Mouse (Mus musculus) midbrain, embryonic 10.5 days (tissue): ENCODE results near the gene Cdc42bpg. TPM values are rescaled to one million over a fixed set of nuclear protein-coding genes. Genes with fewer than 3 reads are reported as not detected.

ENCODE experiments used
- DNase-seq: peaks from one replicate; pipeline ENCODE4 v3.0.0-alpha.2; 2017; ENCODE audit warnings: low spot score
- H3K27ac ChIP-seq: fragments of 300-500 bp; sonication (generic); replicated peaks from 2 replicates; pipeline ENCODE4 v1.5.1; 2016; ENCODE audit warnings: mild to moderate bottlenecking
- H3K27me3 ChIP-seq: fragments of 300-500 bp; sonication (generic); 2 replicates; pipeline ENCODE4 v1.6.1; 2016; ENCODE audit warnings: low read depth, mild to moderate bottlenecking; ENCODE audit not compliant: poor library complexity, severe bottlenecking
- H3K36me3 ChIP-seq: fragments of 300-500 bp; sonication (generic); 2 replicates; pipeline ENCODE4 v1.6.1; 2016; ENCODE audit warnings: mild to moderate bottlenecking, moderate library complexity
- H3K4me1 ChIP-seq: fragments of 300-500 bp; sonication (generic); 2 replicates; pipeline ENCODE4 v1.6.1; 2016
- H3K4me3 ChIP-seq: fragments of 300-500 bp; sonication (generic); 2 replicates; pipeline ENCODE4 v1.5.1; 2016; ENCODE audit warnings: mild to moderate bottlenecking, moderate library complexity
- H3K9me3 ChIP-seq: fragments of 300-500 bp; sonication (generic); replicated peaks from 2 replicates; pipeline ENCODE4 v1.6.1; 2016; ENCODE audit warnings: mild to moderate bottlenecking
- WGBS: fragments of 180-500 bp; shearing (Covaris S2); methylation state at CpG from one replicate; pipeline ENCODE4 v1.1.7; 2016; 5-methylcytosine and 5-hydroxymethylcytosine counted together
- microRNA counts: library from miRNA; unstranded; fragments of <30 nt; microRNA quantifications from one replicate; lab custom pipeline; 2017
- microRNA-seq: library from miRNA; unstranded; fragments of <30 nt; microRNA quantifications from one replicate; pipeline ENCODE4, GENCODE M21; 2017
- polyA plus RNA-seq: library from polyadenylated mRNA; unstranded; fragments of >200 nt; fragmentation: Nextera tagmentation; extraction: Ambion mirVana; gene quantifications from 2 replicates; pipeline ENCODE4 v1.2.1, GENCODE M21; 2016

The Cdc42bpg gene
- polyA plus RNA-seq, 1 experiment from 2014 or later = 0.11 TPM

DNA sequence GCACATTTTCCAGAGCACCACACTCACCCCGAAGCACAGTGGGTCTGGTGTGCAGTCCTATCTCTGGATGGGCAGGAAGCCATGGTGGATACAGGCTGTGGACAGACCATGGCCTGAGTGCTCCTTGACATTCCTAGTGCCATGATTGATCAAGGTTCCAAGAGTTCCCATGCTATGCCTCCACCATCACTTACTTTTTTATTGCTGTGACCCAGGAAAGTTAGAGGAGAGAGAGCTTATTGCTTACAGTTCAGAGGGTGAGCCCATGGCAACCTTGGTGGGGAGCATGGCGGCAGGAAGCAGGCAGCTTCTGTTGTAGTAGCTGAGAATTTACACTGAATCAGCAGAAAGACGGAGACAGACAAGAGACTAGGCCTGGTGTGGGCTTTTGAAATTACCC is 55.0 kb downstream of the Cdc42bpg start:
- peaks cover 27% of the 10 kb centered on the region for H3K36me3 ChIP-seq
- no peaks in the 10 kb centered on the region for H3K9me3 ChIP-seq
- 90% methylated on average over 3 of the region's 3 CpGs for WGBS
- no peaks in the 10 kb centered on the region for H3K27me3 ChIP-seq
- H3K4me3 ChIP-seq = no peak overlapping the region
- H3K27ac ChIP-seq = no peak overlapping the region
- H3K4me1 ChIP-seq = peaks cover 21% of the 10 kb centered on the region
- DNase-seq = no peak

DNA sequence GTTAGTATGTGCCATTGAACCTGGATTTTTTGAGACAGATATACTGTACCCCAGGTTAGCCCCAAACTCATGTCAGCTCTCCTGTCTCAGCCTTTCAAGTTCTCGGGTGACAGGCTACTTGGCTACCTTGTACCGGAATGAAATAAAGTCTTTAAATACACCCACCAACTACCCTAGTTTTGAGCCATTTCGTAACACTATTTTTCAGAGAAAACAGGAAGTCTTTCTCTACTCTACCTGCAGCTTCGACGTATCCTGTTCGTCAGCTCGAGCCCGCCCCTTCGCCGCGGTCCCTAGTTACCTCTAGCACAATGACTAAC is 56.8 kb downstream of the Cdc42bpg start:
- Histone ChIP-seq H3K27me3 (no peaks in the 10 kb centered on the region), H3K36me3 (peaks cover 44% of the 10 kb centered on the region), H3K27ac (peak overlapping the region; percentile 100), H3K4me1 (peaks cover 27% of the 10 kb centered on the region), H3K4me3 (peak overlapping the region; percentile 100), H3K9me3 (no peaks in the 10 kb centered on the region)
- WGBS = 3% methylated on average over 11 of the region's 11 CpGs
- no peak for DNase-seq

DNA sequence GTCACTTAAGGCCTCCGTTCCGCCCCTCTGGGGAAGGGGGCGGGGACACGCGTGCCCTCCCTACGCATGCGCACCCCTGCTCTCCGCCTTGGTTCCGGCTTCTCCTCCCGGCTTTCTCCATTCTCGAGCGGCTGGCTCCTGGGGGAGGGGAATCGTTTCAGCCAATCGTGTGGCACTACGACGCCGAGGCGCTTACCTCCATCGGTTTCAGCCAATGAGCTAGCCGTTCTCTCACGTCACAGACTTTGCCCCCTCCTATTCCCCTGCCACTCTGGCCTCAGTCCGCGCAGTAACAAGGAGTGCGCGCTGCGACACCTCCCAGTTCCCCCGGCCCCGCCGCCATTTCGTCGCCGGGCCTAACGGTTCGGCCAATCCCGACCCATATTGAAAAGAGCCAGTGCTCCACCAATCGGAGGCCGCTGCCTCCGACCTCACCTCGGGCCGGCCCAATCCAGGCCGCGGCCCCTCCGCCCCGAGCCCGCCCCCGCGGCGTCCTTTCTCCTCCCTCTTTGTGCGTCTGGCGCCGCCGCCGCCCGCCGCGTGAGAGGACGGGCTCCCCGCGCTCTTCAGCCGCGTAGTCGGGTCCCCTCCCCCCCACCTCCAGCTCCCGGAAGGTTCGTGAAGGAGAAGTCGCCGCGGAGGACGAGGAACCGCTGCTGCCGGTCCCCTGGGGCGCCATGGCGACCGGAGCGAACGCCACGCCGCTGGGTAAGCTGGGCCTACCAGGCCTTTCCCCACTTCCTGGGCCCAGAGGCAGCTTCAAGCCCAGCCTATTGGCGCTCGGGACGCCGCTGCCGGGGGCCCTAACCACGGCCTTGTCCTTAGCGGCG is 57.4 kb downstream of the Cdc42bpg start, which contains the start of gene Sf1:
Gene Sf1 (plus strand): TSS at position 280 of the 830 bp plus-strand sequence.
- Histone ChIP-seq H3K4me3 (peak within 1 kb of the TSS; percentile 100), H3K9me3 (no peaks in the 10 kb centered on the region), H3K27me3 (no peaks in the 10 kb centered on the region), H3K36me3 (peaks cover 50% of the 10 kb centered on the region), H3K4me1 (peaks cover 27% of the 10 kb centered on the region), H3K27ac (peak within 1 kb of the TSS; percentile 100)
- under 1% methylated on average over 85 of the region's 85 CpGs for WGBS
- peak; percentile 100 for DNase-seq

DNA sequence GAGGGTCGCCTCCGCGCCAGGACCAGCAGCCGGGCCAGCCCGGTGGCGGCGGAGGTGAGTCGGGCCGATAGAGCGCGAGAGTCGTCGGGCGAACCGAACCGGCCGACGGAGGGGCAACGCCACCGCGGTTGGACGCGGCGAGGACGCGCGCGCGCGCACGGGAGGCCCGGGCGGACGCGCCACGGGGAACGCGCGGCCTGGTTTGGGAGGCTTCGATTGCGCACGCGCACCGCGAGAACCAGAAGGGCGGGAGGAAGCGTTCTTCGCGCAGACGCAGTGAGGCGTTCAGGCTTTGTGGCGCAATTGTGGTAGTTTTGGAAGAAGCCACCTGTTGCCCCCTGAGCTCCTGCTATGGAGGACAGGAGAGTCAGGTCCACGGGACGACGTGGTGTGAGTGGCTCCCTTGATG is 58.1 kb downstream of the Cdc42bpg start:
- peak; percentile 88 for DNase-seq
- Histone ChIP-seq H3K9me3 (no peaks in the 10 kb centered on the region), H3K4me1 (peaks cover 27% of the 10 kb centered on the region), H3K36me3 (peaks cover 57% of the 10 kb centered on the region), H3K4me3 (peak overlapping the region; percentile 100), H3K27ac (peak overlapping the region; percentile 100), H3K27me3 (no peaks in the 10 kb centered on the region)
- WGBS = under 1% methylated on average over 55 of the region's 55 CpGs

DNA sequence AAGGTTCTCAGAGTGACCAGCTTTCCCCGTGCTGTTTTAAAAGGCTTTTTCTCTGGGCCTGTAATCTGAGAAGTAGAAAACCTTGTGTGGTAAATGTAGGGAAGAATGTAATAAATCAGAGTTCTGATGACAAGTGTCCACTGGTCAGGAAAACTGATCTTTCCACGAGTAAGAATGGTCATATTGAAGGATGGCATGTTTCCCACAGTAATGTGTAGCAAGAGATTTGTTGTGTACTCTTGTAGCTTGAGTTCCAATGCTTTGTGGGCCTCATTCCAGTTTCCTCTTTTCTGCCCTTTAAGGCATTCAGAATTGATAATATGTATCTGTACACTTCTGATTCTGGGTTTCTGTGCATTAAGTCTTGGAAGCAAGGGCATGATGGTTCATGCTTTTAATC is 58.6 kb downstream of the Cdc42bpg start:
- 11% methylated on average over 2 of the region's 2 CpGs for WGBS
- peaks cover 27% of the 10 kb centered on the region for H3K4me1 ChIP-seq
- peak overlapping the region; percentile 100 for H3K27ac ChIP-seq
- H3K9me3 ChIP-seq = no peaks in the 10 kb centered on the region
- H3K36me3 ChIP-seq = peaks cover 62% of the 10 kb centered on the region
- H3K27me3 ChIP-seq = no peaks in the 10 kb centered on the region
- peak overlapping the region; percentile 100 for H3K4me3 ChIP-seq
- no peak for DNase-seq

DNA sequence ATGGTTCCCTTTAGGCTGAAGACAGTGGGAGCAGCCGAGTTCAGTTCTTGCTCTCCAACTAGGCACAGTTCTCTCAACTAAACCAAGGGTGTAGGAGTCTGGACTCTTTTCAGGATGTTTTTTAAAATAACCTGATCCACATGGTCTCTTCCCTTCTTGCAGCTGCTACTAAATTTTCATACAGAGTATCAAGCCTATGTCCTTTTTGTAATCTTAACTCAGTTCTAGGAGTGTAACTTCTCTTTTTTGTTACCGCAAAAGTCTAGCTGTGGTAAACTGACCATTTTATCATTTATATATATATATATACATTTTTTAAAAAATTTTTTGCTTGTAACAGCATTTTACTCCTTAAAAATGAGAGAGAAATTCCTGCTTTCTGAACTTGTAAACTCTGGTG is 63.9 kb downstream of the Cdc42bpg start:
- 87% methylated on average over 2 of the region's 2 CpGs for WGBS

DNA sequence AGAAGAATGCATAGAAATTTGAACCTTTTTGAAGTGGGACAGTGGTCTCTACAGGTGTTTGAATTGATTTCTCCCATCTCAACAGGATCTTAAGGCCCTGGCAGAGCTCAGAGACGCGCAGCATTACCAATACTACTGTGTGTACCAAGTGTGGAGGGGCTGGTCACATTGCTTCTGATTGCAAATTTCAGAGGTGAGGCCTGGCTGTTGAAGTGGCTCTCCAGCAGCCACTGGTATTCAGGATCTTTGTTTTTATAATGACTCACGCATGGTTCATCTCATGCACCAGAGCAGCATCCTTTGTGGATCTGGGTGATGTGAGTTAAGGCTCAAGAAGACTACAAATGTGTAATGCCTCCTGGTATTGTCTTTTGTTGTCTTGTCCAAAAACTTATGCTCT is 66.2 kb downstream of the Cdc42bpg start:
- Histone ChIP-seq H3K4me3 (no peak overlapping the region), H3K36me3 (peaks cover 100% of the 10 kb centered on the region), H3K9me3 (no peaks in the 10 kb centered on the region), H3K27ac (no peak overlapping the region), H3K27me3 (no peaks in the 10 kb centered on the region), H3K4me1 (peaks cover 28% of the 10 kb centered on the region)
- WGBS = 94% methylated on average over 3 of the region's 3 CpGs
- DNase-seq = no peak

More for the DNA sequence above, 63.9 kb downstream of the Cdc42bpg start:
- Histone ChIP-seq H3K36me3 (peaks cover 100% of the 10 kb centered on the region), H3K4me3 (no peak overlapping the region), H3K27ac (no peak overlapping the region), H3K4me1 (peaks cover 24% of the 10 kb centered on the region), H3K27me3 (no peaks in the 10 kb centered on the region), H3K9me3 (no peaks in the 10 kb centered on the region)
- DNase-seq = no peak

DNA sequence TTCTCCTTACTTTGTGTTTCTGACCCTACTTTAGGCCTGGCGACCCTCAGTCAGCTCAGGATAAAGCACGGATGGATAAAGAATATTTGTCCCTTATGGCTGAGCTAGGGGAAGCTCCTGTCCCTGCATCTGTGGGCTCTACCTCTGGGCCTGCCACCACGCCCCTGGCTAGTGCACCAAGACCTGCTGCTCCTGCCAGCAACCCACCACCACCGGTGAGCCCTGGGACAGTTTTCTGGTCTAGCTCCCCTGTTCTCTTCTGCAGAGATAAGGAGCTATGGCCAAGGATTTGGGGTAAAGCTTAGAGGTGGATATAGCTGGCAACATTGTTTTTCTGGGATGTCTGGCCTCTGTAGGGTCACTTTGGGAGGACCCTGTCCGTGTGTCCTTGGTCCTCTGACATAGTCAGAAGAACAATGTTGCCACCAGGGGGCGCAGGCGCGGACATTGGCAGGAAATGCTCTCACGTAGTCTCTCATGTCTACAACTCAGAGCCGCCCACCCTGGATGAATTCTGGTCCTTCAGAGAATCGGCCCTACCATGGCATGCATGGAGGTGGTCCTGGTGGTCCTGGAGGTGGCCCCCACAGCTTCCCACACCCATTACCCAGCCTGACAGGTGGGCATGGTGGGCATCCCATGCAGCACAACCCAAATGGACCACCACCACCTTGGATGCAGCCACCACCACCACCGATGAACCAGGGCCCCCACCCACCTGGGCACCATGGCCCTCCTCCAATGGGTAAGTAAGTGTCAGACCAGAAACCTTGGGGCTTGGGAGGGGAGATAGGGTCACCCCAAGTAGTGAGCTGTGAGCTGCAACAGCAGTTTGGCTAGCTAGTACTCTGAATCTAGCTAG is 67.5 kb downstream of the Cdc42bpg start:
- Histone ChIP-seq H3K9me3 (no peaks in the 10 kb centered on the region), H3K4me1 (peaks cover 31% of the 10 kb centered on the region), H3K36me3 (peaks cover 100% of the 10 kb centered on the region), H3K4me3 (no peak overlapping the region), H3K27ac (no peak overlapping the region), H3K27me3 (no peaks in the 10 kb centered on the region)
- WGBS = 75% methylated on average over 12 of the region's 12 CpGs
- DNase-seq = peak; percentile 72

DNA sequence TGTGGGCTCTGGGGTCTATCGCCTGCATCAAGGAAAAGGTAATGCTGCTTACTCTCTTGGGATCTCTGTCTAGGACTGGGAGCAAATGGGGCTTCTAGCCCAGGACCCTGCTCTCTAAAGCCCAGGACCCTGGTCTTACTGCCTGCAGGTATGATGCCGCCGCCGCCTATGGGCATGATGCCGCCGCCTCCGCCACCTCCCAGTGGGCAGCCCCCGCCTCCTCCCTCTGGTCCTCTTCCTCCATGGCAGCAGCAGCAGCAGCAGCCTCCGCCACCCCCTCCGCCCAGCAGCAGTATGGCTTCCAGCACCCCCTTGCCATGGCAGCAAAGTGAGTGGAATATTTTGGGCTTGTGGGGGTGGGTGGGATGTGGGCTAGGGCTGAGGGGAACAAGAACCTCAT is 68.3 kb downstream of the Cdc42bpg start:
- WGBS = over 99% methylated on average over 10 of the region's 10 CpGs
- no peak for DNase-seq
- H3K27ac ChIP-seq = no peak overlapping the region
- H3K4me1 ChIP-seq = peaks cover 31% of the 10 kb centered on the region
- no peaks in the 10 kb centered on the region for H3K9me3 ChIP-seq
- H3K27me3 ChIP-seq = no peaks in the 10 kb centered on the region
- H3K36me3 ChIP-seq = peaks cover 100% of the 10 kb centered on the region
- H3K4me3 ChIP-seq = no peak overlapping the region

MicroRNA genes within 50 kb of the gene (microRNA counts, 519-probe panel; counts per million panel counts)
- microRNA mmu-miR-192 (lab: Ali Mortazavi, UCI) = not detected

Small RNA genes within 50 kb of the gene (microRNA-seq; reads per million reads assigned to microRNA genes)
- gene Mir192 (85.0 reads per million, percentile 48 among the genes with 10 or more reads in this experiment), gene Mir194-2 (47.0 reads per million, percentile 41 among the genes with 10 or more reads in this experiment), gene Mir6989 (not detected)

Other genes starting within 250 kb of the Cdc42bpg start
- gene Mrpl49, start 248.7 kb upstream of the Cdc42bpg start, polyA plus RNA-seq = 85.3 and 88.4 TPM in 2 replicates
- gene Fau, start 248.6 kb upstream of the Cdc42bpg start, polyA plus RNA-seq = 711 and 835 TPM in 2 replicates
- 36.6 and 37.2 TPM in 2 replicates for gene Znhit2, start 245.3 kb upstream of the Cdc42bpg start, polyA plus RNA-seq
- gene Tm7sf2, start 238.1 kb upstream of the Cdc42bpg start, polyA plus RNA-seq = 37.3 and 41.9 TPM in 2 replicates
- 68.0 and 77.3 TPM in 2 replicates for gene Vps51, start 229.2 kb upstream of the Cdc42bpg start, polyA plus RNA-seq
- not detected in 2 replicates for gene Tmem262, start 226.4 kb upstream of the Cdc42bpg start, polyA plus RNA-seq
- gene Gm28374, start 224.2 kb upstream of the Cdc42bpg start, polyA plus RNA-seq = 2.4 and 3.1 TPM in 2 replicates
- gene Zfpl1, start 221.5 kb upstream of the Cdc42bpg start, polyA plus RNA-seq = 76.1 and 85.2 TPM in 2 replicates
- gene Cdca5, start 221.5 kb upstream of the Cdc42bpg start, polyA plus RNA-seq = 70.2 and 75.4 TPM in 2 replicates
- 0.42 and 0.51 TPM in 2 replicates for gene AC131692.1, start 212.0 kb upstream of the Cdc42bpg start, polyA plus RNA-seq
- 0.72 and 0.99 TPM in 2 replicates for gene Naaladl1, start 200.7 kb upstream of the Cdc42bpg start, polyA plus RNA-seq
- 61.8 and 70.0 TPM in 2 replicates for gene Sac3d1, start 187.8 kb upstream of the Cdc42bpg start, polyA plus RNA-seq
- 24.0 and 28.9 TPM in 2 replicates for gene Snx15, start 178.2 kb upstream of the Cdc42bpg start, polyA plus RNA-seq
- gene Batf2, start 165.5 kb upstream of the Cdc42bpg start, polyA plus RNA-seq = not detected in 2 replicates
- 118 and 124 TPM in 2 replicates for gene Arl2, start 164.9 kb upstream of the Cdc42bpg start, polyA plus RNA-seq
- gene Majin, start 122.1 kb upstream of the Cdc42bpg start, polyA plus RNA-seq = not detected in 2 replicates
- gene Gpha2, start 80.1 kb upstream of the Cdc42bpg start, polyA plus RNA-seq = not detected in 2 replicates
- 31.7 and 42.8 TPM in 2 replicates for gene Ppp2r5b, start 70.6 kb upstream of the Cdc42bpg start, polyA plus RNA-seq
- gene Atg2a, start 64.8 kb upstream of the Cdc42bpg start, polyA plus RNA-seq = 10.1 and 13.4 TPM in 2 replicates
- gene Ehd1, start 29.7 kb upstream of the Cdc42bpg start, polyA plus RNA-seq = 81.6 and 93.5 TPM in 2 replicates
- gene Men1, start 28.5 kb downstream of the Cdc42bpg start, polyA plus RNA-seq = 124 and 128 TPM in 2 replicates
- 11.3 and 13.8 TPM in 2 replicates for gene Map4k2, start 34.7 kb downstream of the Cdc42bpg start, polyA plus RNA-seq
- gene Sf1, start 57.2 kb downstream of the Cdc42bpg start, polyA plus RNA-seq = 189 and 194 TPM in 2 replicates
- 2.1 and 2.7 TPM in 2 replicates for gene Pygm, start 77.9 kb downstream of the Cdc42bpg start, polyA plus RNA-seq
- gene Rasgrp2, start 92.9 kb downstream of the Cdc42bpg start, polyA plus RNA-seq = 13.5 and 16.3 TPM in 2 replicates
- 5.1 and 7.2 TPM in 2 replicates for gene Nrxn2, start 112.3 kb downstream of the Cdc42bpg start, polyA plus RNA-seq
- gene Slc22a12, start 236.6 kb downstream of the Cdc42bpg start, polyA plus RNA-seq = not detected in 2 replicates